Mouse (Mus musculus) common myeloid progenitor, adult 5-6 weeks (primary cell): ENCODE data around the gene Tor4a. TPM values are rescaled to one million over a fixed set of nuclear protein-coding genes. Genes with fewer than 3 reads are reported as not detected.

Experiments
- total RNA-seq: library from RNA; stranded (forward); fragments of 200-1000, 187-1606 nt; gene quantifications from 2 replicates; pipeline ENCODE4 v1.2.3, GENCODE M21; 2017

The Tor4a gene
- total RNA-seq, 1 experiment from 2014 or later = 15.7 TPM

Other genes with a start within 250 kb of the Tor4a start
- 55.2 and 55.5 TPM in 2 replicates for gene Zmynd19, start 247.1 kb downstream of the Tor4a start, total RNA-seq
- 17.4 and 21.8 TPM in 2 replicates for gene Dph7, start 234.5 kb downstream of the Tor4a start, total RNA-seq
- 117 and 138 TPM in 2 replicates for gene Mrpl41, start 221.8 kb downstream of the Tor4a start, total RNA-seq
- gene Pnpla7, start 220.9 kb downstream of the Tor4a start, total RNA-seq = 32.3 and 35.7 TPM in 2 replicates
- gene Nsmf, start 142.5 kb downstream of the Tor4a start, total RNA-seq = 9.6 and 15.2 TPM in 2 replicates
- gene Entpd8, start 116.6 kb downstream of the Tor4a start, total RNA-seq = not detected in 2 replicates
- 0.09 TPM in 1 of 2 replicates, not detected in the other for gene Noxa1, start 101.7 kb downstream of the Tor4a start, total RNA-seq
- 0.39 and 2.2 TPM in 2 replicates for gene Nrarp, start 16.1 kb downstream of the Tor4a start, total RNA-seq
- gene Nelfb, start 14.6 kb upstream of the Tor4a start, total RNA-seq = 28.8 and 47.4 TPM in 2 replicates
- not detected in 2 replicates for gene Stpg3, start 17.8 kb upstream of the Tor4a start, total RNA-seq
- gene Fam166a, start 21.9 kb upstream of the Tor4a start, total RNA-seq = not detected in 2 replicates
- 486 and 513 TPM in 2 replicates for gene Tubb4b, start 27.8 kb upstream of the Tor4a start, total RNA-seq
- gene Slc34a3, start 37.5 kb upstream of the Tor4a start, total RNA-seq = not detected in 2 replicates
- not detected in 2 replicates for gene Rnf224, start 39.9 kb upstream of the Tor4a start, total RNA-seq
- gene Rnf208, start 45.4 kb upstream of the Tor4a start, total RNA-seq = 0.37 and 0.82 TPM in 2 replicates
- gene Cysrt1, start 45.6 kb upstream of the Tor4a start, total RNA-seq = not detected in 2 replicates
- gene AL732309.1, start 50.0 kb upstream of the Tor4a start, total RNA-seq = 0.50 and 0.87 TPM in 2 replicates
- 11.3 and 13.0 TPM in 2 replicates for gene Tmem203, start 58.6 kb upstream of the Tor4a start, total RNA-seq
- 12.4 and 17.0 TPM in 2 replicates for gene Tprn, start 65.7 kb upstream of the Tor4a start, total RNA-seq
- 65.1 and 73.3 TPM in 2 replicates for gene Ssna1, start 75.6 kb upstream of the Tor4a start, total RNA-seq
- gene Anapc2, start 75.6 kb upstream of the Tor4a start, total RNA-seq = 35.1 and 53.1 TPM in 2 replicates
- gene Tmem210, start 91.3 kb upstream of the Tor4a start, total RNA-seq = not detected in 2 replicates
- not detected in 2 replicates for gene Lrrc26, start 93.0 kb upstream of the Tor4a start, total RNA-seq
- not detected in 2 replicates for gene Grin1, start 122.3 kb upstream of the Tor4a start, total RNA-seq
- 40.8 and 41.3 TPM in 2 replicates for gene Man1b1, start 135.5 kb upstream of the Tor4a start, total RNA-seq
- gene Dpp7, start 159.5 kb upstream of the Tor4a start, total RNA-seq = 13.3 and 19.2 TPM in 2 replicates
- gene Uap1l1, start 168.8 kb upstream of the Tor4a start, total RNA-seq = 8.5 and 8.9 TPM in 2 replicates
- gene Sapcd2, start 175.4 kb upstream of the Tor4a start, total RNA-seq = 15.1 and 17.4 TPM in 2 replicates
- not detected in 2 replicates for gene Entpd2, start 199.0 kb upstream of the Tor4a start, total RNA-seq
- gene Npdc1, start 202.5 kb upstream of the Tor4a start, total RNA-seq = 0.64 TPM in 1 of 2 replicates, not detected in the other
- gene Fut7, start 226.4 kb upstream of the Tor4a start, total RNA-seq = 23.5 and 27.8 TPM in 2 replicates
- 31.5 and 49.9 TPM in 2 replicates for gene Abca2, start 231.8 kb upstream of the Tor4a start, total RNA-seq